Mouse (Mus musculus): ENCODE results near the gene Rspo1. TPM values are rescaled to one million over a fixed set of nuclear protein-coding genes. Genes with fewer than 3 reads are reported as not detected.
"Not testable (repeated sequence)": the region's sequence is repeated elsewhere in the genome, so short reads cannot be mapped to it uniquely, and the experiment has no call there.

Gene Rspo1
- total RNA-seq (2014; rRNA removed; ENCODE audit: low replicate concordance) (3.8 and 4.0 TPM in 2 replicates), polyA plus RNA-seq (2015; fragmentation: Nextera tagmentation; extraction: Ambion mirVana) (1.7 and 1.9 TPM in 2 replicates)

DNA sequence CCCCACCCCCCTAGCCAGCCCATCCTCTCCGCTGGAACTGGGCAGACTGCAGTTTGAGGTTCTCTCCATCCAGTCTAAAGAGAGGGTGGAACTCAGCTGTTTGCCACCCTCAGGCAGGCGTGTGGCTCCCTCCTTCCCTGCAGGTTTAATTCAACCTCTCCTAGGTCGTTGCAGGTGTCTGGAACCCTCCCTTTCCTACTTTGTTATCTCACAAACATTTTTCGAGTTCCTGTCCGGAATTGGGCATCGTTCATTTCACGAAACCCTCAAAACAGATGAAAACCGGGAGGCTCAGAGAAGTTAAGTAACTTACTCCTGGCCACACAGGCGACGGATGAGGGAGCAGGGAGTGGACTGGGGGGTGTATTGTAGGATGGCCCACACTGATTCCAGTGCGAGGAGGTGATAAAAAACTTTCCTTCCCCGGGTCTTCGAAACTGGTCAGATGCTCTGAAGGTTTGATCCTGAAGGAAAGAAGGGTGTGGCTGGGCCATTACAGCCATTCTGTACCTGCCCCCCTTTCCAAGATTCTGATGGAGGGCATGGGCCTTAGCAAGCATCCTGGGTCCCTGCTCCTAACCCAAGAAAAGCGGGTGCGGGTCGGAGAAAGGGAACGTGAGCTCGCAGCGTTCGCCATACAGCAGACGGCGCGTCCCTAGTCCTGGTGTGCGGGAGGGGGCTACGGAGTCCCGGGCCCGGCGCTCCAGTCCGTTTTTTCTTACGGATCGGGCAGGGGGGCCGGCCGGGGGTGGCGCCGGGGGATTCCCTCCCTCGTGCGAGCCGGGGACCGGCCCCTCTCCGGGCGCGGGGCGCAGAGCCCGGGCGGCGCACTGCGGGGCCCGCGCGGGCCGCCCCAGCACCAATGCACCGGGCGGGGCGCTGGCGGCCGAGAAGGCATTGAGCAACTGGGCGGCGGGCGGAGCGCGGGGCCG lies at the start of gene Rspo1:
Gene Rspo1, plus strand, starts transcription at position 760 of the 932 bp plus-strand sequence.
- no peak within 1 kb of the TSS for H3K27ac ChIP-seq (ENCODE audit: low read depth)
- H3K4me2 ChIP-seq (ENCODE audit: low read depth, low read length), result peak within 1 kb of the TSS; percentile 54
- peaks cover 88% of the 10 kb centered on the region for H3K27me3 ChIP-seq (ENCODE audit: control insufficient read depth, insufficient read depth, low read length)
- H3K9ac ChIP-seq (replicated peaks; ENCODE audit: low read depth, low read length), result no peak within 1 kb of the TSS
- ATAC-seq (ENCODE audit: insufficient read depth, low read depth) (no peak), DNase-seq (ENCODE audit: low spot score) (no peak)
- under 1% methylated on average over 48 of the region's 62 CpGs for WGBS
- H3K4me1 ChIP-seq (ENCODE audit: control insufficient read depth, insufficient read depth), result peaks cover 5% of the 10 kb centered on the region; the same call in 1 of the 2 replicates
- H3K9me3 ChIP-seq (replicated peaks; ENCODE audit: control insufficient read depth, low read length), result no peaks in the 10 kb centered on the region
- H3K4me3 ChIP-seq (ENCODE audit: low read depth, low read length), result peak within 1 kb of the TSS; percentile 41
- TF ChIP-seq CTCF (IDR thresholded peaks at IDR 0.05; ENCODE audit: low read depth) (no peak), EP300 (IDR thresholded peaks at IDR 0.05; ENCODE audit: low read depth) (no peak)
- H3K36me3 ChIP-seq (replicated peaks; ENCODE audit: control insufficient read depth, insufficient read depth, low read length), result no peaks in the 10 kb centered on the region

DNA sequence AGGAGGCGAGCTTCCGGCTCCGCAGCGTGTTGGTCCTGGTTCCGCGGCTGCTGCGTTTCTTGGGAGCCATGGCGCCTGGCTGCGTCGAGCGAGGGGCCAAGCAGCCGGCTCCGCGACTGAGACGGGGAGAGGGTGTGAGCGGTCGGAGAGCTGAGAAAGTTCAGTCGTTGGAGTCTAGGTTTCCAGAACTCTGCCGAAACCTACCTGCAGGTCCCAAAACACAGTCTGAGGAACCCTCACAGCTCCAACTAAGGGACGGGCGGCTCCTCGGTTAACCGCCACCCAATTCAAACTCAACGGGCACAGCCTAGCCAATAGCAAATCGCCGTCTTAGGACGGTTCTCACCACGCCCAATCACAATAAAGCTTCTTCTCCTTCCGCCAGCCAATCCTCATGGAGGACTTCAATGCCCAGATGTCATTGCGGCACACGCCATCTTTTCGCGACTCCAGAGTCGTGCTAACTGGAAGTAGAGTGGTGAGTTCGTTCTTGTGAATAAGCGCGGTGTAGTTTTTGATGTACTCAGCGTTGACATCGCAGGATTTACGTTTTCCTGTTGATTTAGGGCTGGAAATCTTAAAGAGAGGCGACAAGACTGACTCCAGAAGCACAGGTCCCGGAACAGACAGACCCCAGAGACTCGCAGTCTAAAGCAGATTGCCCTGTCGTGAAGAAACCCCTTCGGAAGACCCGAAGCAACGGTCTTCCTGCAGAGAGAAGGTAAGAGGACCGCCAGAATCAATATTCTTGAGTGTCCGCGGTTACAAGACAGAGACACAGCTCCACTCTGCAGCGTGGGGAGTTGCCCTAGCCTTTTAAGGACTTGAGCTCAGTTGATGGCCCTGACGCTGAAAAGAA lies 49.4 kb upstream of the Rspo1 start, which contains the start of gene 9930104L06Rik:
Gene 9930104L06Rik, plus strand, starts transcription at position 436 of the 859 bp plus-strand sequence.
- Histone ChIP-seq H3K4me2 (ENCODE audit: low read depth, low read length) (peak within 1 kb of the TSS; percentile 96), H3K9ac (replicated peaks; ENCODE audit: low read depth, low read length) (peak within 1 kb of the TSS; percentile 78), H3K27me3 (ENCODE audit: control insufficient read depth, insufficient read depth, low read length) (no peaks in the 10 kb centered on the region), H3K4me3 (ENCODE audit: low read depth, low read length) (peak within 1 kb of the TSS; percentile 92), H3K4me1 (ENCODE audit: control insufficient read depth, insufficient read depth) (peaks cover 9% of the 10 kb centered on the region), H3K27ac (ENCODE audit: low read depth) (peak within 1 kb of the TSS; percentile 52), H3K36me3 (replicated peaks; ENCODE audit: control insufficient read depth, insufficient read depth, low read length) (peaks cover 16% of the 10 kb centered on the region), H3K9me3 (replicated peaks; ENCODE audit: control insufficient read depth, low read length) (no peaks in the 10 kb centered on the region)
- under 1% methylated on average over 52 of the region's 52 CpGs for WGBS
- DNase-seq (ENCODE audit: low spot score), result peak; percentile 98
- TF ChIP-seq EP300 (IDR thresholded peaks at IDR 0.05; ENCODE audit: low read depth) (peak; percentile 75; the same call in 1 of the 2 replicates), CTCF (IDR thresholded peaks at IDR 0.05; ENCODE audit: low read depth) (no peak)
- ATAC-seq (ENCODE audit: insufficient read depth, low read depth), result peak; percentile 100

DNA sequence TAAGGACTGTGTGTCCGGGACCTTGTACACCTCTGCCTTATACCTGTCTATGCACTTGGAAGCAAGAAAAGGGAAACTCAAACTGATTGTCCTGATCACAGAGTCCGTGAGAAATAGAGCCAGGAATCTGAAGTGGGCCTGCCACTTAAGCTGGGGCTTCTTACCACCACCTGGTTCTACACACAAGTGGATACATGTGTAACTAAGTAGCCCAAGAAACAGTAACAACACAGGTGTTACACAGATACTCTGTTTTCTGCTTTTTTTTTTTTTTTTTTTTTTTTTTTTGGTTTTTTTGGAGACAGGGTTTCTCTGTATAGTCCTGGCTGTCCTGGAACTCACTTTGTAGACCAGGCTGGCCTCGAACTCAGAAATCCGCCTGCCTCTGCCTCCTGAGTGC lies 47.0 kb upstream of the Rspo1 start, which contains the start of gene Cdca8:
Gene Cdca8, minus strand, starts transcription at position 101 of the 400 bp plus-strand sequence.
- ATAC-seq (ENCODE audit: insufficient read depth, low read depth); DNase-seq (ENCODE audit: low spot score): not testable (repeated sequence)
- 83% methylated on average over 4 of the region's 4 CpGs for WGBS

DNA sequence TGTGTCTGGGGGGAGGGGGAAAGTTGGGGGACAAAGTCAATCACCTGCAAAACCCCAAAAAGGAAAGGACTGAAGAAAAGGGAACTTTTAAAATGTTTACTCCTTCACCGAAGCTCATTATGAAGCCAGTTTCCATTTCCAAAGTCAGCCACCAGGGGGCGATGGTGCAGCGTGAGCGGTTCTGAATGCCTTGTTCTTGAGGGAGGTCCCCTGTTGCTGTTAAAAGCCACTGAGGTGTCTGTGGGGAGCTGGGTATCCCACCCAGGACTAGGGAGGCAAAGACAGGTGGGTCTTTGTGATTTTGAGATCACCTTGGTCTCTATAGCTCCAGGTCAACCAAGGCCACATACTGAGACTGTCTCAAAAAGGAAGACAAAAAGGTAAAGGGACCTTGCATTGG lies 43.2 kb upstream of the Rspo1 start:
- TF ChIP-seq CTCF (IDR thresholded peaks at IDR 0.05; ENCODE audit: low read depth), result peak; percentile 95
- TF ChIP-seq EP300 (IDR thresholded peaks at IDR 0.05; ENCODE audit: low read depth), result no peak
- no peaks in the 10 kb centered on the region for H3K9me3 ChIP-seq (replicated peaks; ENCODE audit: control insufficient read depth, low read length)
- H3K36me3 ChIP-seq (replicated peaks; ENCODE audit: control insufficient read depth, insufficient read depth, low read length), result peaks cover 23% of the 10 kb centered on the region
- H3K9ac ChIP-seq (replicated peaks; ENCODE audit: low read depth, low read length), result no peak overlapping the region
- H3K4me1 ChIP-seq (ENCODE audit: control insufficient read depth, insufficient read depth), result no peaks in the 10 kb centered on the region
- DNase-seq (ENCODE audit: low spot score) (peak; percentile 59), ATAC-seq (ENCODE audit: insufficient read depth, low read depth) (peak; percentile 33)
- no peaks in the 10 kb centered on the region for H3K27me3 ChIP-seq (ENCODE audit: control insufficient read depth, insufficient read depth, low read length)
- H3K4me3 ChIP-seq (ENCODE audit: low read depth, low read length), result no peak overlapping the region
- H3K27ac ChIP-seq (ENCODE audit: low read depth), result no peak overlapping the region
- no peak overlapping the region for H3K4me2 ChIP-seq (ENCODE audit: low read depth, low read length)
- 10% methylated on average over 4 of the region's 4 CpGs for WGBS

More for the DNA sequence above, 47.0 kb upstream of the Rspo1 start, which contains the start of gene Cdca8:
- not testable (repeated sequence) for H3K4me3 ChIP-seq (ENCODE audit: low read depth, low read length); H3K4me2 ChIP-seq (ENCODE audit: low read depth, low read length); H3K4me1 ChIP-seq (ENCODE audit: control insufficient read depth, insufficient read depth); H3K27ac ChIP-seq (ENCODE audit: low read depth); H3K9ac ChIP-seq (replicated peaks; ENCODE audit: low read depth, low read length); H3K27me3 ChIP-seq (ENCODE audit: control insufficient read depth, insufficient read depth, low read length); H3K9me3 ChIP-seq (replicated peaks; ENCODE audit: control insufficient read depth, low read length)
- H3K36me3 ChIP-seq (replicated peaks; ENCODE audit: control insufficient read depth, insufficient read depth, low read length), result peaks cover 23% of the 10 kb centered on the region

DNA sequence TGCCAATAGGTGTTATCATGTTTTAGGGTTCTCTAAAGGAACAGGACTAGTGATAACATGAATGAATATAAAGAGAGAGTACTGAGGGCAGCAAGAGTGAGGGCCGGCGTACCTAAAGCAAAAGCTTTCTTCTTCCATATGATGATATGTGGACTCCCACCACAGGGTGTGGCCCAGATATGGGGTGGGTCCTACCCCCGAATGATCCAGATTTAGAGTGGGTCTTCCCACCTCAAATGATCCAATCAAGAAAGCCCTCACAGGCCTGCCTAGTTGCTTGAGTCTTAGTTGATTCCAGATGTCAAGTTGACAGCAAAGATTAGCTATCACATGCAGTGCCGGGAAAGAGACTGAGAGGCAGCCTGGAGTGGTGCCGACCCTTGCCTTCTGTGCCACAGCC lies 42.4 kb upstream of the Rspo1 start:
- 67% methylated on average over 5 of the region's 5 CpGs for WGBS
- Histone ChIP-seq H3K27me3 (ENCODE audit: control insufficient read depth, insufficient read depth, low read length) (no peaks in the 10 kb centered on the region), H3K4me2 (ENCODE audit: low read depth, low read length) (no peak overlapping the region), H3K4me1 (ENCODE audit: control insufficient read depth, insufficient read depth) (no peaks in the 10 kb centered on the region), H3K27ac (ENCODE audit: low read depth) (no peak overlapping the region), H3K9ac (replicated peaks; ENCODE audit: low read depth, low read length) (no peak overlapping the region), H3K4me3 (ENCODE audit: low read depth, low read length) (no peak overlapping the region), H3K9me3 (replicated peaks; ENCODE audit: control insufficient read depth, low read length) (no peaks in the 10 kb centered on the region), H3K36me3 (replicated peaks; ENCODE audit: control insufficient read depth, insufficient read depth, low read length) (peaks cover 16% of the 10 kb centered on the region)
- ATAC-seq (ENCODE audit: insufficient read depth, low read depth) (no peak), DNase-seq (ENCODE audit: low spot score) (no peak)
- no peak for TF ChIP-seq CTCF (IDR thresholded peaks at IDR 0.05; ENCODE audit: low read depth)
- TF ChIP-seq EP300 (IDR thresholded peaks at IDR 0.05; ENCODE audit: low read depth), result no peak

All from heart, postnatal 0 days (tissue).